Mouse (Mus musculus) heart, postnatal 25 days (tissue): Measurements from ENCODE around the gene Frmd5. TPM values are rescaled to one million over a fixed set of nuclear protein-coding genes. Genes with fewer than 3 reads are reported as not detected.

Experiments
- DNase-seq: peaks from one replicate; pipeline ENCODE4 v3.0.0; 2022; ENCODE audit warnings: low spot score
- intact Hi-C: fragments of 180-260 bp; cut with DNase I; formaldehyde crosslinking; loops from one replicate; pipeline ENCODE4 v1.15.1; 2025
- total RNA-seq, 2 experiments: library from RNA; stranded (reverse); gene quantifications; 2 replicates each; pipeline ENCODE4 v1.2.3; 2021

Frmd5 gene
- total RNA-seq, 2 experiments from 2014 or later, result 162 to 175 TPM

DNA sequence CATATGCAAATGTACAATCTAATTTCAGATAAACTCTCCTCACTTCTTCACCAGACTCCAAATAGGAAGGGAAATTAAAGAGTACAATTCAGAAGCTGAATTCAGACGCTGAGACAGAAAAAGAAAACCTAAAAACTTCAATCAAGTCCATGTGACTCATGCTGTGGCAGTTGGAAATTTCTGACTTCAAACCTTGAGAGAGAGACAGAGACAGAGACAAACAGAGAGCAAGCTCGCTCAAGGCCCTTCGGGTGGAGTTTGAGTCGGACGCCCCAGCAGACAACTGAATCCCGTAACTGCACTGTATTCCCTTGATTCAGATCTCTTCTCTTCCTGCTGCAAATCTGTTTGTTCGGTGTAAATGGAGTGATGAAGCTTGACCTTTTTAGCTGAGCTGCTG, 30.7 kb downstream of the Frmd5 start:
- no peak for DNase-seq
- intact Hi-C loops, result no loop called here

DNA sequence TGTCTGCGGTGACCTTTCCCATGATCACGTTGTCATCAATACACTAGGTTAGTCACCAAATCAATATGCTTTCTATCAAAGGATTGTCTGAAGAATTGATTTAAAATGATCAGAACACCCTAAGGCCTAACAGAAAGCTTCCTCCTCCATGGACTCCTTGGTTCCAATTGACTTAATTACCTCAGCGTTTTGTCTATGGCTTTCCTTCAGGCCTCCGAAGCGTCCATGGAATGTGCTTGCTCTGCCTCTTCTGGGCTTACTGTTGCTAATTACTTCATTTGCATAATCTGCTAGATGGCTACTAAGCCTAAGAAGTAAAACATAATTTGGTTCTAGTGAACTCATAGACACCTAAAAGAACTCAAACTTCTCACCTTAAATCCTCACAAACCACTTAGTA, 42.0 kb downstream of the Frmd5 start:
- intact Hi-C loops, result no loop called here
- DNase-seq, result no peak

GRCm38 (mm10) chr2:121761861-121762260, 45.0 kb downstream of the Frmd5 start:
- DNase-seq, result no peak
- intact Hi-C loops, result no loop called here

GRCm38 (mm10) chr2:121761281-121761795, 45.5 kb downstream of the Frmd5 start:
- intact Hi-C loops, result no loop called here
- DNase-seq, result no peak

DNA sequence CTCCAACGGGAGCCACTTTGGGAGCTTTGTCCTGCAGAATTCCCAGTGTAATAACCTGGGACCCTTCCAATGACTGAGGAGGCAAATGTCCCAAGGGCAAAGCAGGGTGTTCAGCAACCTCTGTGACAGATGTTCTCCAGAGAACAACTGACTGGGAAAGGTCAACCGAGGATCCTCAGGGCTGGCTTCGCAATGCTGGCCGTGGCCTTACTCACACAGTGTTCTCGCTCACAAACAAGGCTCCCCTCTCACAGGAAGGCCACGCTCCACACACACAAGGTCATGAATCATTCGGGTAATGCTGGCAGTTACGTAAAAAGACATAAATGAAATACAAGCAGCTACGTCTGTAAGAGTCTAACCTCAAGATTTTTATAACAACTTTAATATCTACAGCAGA, 46.2 kb downstream of the Frmd5 start:
- intact Hi-C loops, result no loop called here
- no peak for DNase-seq

GRCm38 (mm10) chr2:121758258-121758657, 48.6 kb downstream of the Frmd5 start:
- no peak for DNase-seq
- intact Hi-C loops, result no loop called here

GRCm38 (mm10) chr2:121756336-121756735, 50.6 kb downstream of the Frmd5 start:
- intact Hi-C loops, result no loop called here

GRCm38 (mm10) chr2:121755056-121755455, 51.8 kb downstream of the Frmd5 start:
- DNase-seq, result no peak

More at GRCm38 (mm10) chr2:121756336-121756735, 50.6 kb downstream of the Frmd5 start:
- DNase-seq, result no peak

DNA sequence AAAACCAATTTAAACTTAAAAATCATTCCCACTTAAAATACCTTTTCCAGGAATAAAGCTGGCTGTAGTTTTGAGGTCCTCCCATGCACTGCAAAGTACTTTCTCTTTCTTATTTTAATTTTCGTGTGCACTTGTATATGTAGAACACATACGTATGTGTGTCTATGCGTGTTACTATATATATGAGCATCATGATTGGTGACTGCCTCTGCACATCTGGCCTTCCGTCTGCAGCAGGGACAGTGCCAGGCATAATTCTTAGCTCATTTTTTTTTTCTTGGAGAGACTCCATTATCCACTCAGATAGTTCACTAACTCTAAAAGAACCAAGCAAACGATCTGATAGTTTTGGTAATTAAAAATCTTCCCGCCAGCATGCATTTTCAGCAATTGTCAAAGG, 56.8 kb downstream of the Frmd5 start:
- intact Hi-C loops, result no loop called here
- no peak for DNase-seq

More at GRCm38 (mm10) chr2:121755056-121755455, 51.8 kb downstream of the Frmd5 start:
- intact Hi-C loops, result no loop called here

- no peak for DNase-seq
- intact Hi-C loops, result no loop called here
Measured at GRCm38 (mm10) chr2:121741151-121741550, 65.7 kb downstream of the Frmd5 start.

DNA sequence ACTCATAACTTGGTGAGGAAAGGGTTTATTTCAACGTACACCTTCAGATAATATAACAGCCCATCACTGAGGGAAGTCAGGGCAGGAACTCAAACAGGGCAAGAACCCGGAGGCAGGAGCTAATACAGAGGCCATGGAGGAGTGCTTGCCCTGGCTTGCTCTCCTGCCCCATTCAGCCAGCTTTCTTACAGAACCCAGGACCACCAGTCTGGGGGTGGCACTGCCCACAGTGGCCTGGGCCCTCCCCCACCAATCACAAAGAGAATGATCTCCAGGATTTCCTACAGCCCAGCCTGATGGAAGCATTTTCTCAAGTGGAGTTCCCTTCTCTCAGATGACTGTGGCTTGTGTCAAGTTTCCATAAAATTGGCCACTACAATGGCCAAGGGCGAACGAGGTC, 67.5 kb downstream of the Frmd5 start:
- intact Hi-C loops, result no loop called here
- DNase-seq, result no peak

DNA sequence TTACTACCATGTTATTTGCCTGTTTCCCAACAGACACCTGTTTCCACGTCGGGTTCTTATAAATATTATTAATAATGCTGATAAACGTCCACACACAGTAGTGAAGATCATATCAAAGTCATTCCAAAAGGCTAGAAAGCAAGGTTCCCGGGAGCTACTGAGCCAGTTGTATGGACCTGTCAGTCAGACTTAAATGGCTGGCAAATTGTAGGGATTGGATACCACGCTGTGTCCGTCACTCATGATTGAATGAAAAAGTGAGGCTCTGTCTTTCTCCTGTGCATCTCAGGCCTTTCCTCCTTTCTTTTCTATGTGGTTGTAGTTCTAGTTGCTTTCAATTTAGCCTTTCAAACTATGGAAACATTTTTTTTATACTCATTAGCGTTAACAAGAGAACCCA, 73.5 kb downstream of the Frmd5 start:
- intact Hi-C loops, result no loop called here
- no peak for DNase-seq

GRCm38 (mm10) chr2:121730486-121730885, 76.4 kb downstream of the Frmd5 start:
- intact Hi-C loops, result no loop called here

GRCm38 (mm10) chr2:121728907-121729575, 77.8 kb downstream of the Frmd5 start:
- intact Hi-C loops, result no loop called here
- no peak for DNase-seq

More at GRCm38 (mm10) chr2:121730486-121730885, 76.4 kb downstream of the Frmd5 start:
- no peak for DNase-seq

DNA sequence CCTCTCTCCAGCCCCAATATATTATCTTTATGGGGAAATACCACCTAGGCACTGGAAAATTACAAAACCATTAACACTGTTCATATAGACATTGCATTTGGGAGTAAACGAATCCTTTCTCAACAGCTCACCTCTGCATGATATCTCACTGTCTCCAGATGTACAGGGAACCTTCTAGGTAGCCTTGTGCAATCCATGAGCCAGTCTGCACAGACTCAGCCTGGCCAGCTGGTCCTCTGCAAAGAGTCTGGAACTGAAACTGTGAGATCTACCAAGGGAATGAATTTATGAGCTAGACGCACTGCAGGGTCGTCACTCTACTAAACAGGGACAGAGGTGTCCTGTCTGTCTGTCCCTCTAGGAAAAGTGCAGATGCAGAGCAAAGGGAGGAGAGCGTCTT, 82.0 kb downstream of the Frmd5 start:
- no peak for DNase-seq
- intact Hi-C loops, result no loop called here

GRCm38 (mm10) chr2:121723796-121724195, 83.1 kb downstream of the Frmd5 start:
- intact Hi-C loops, result no loop called here
- DNase-seq, result no peak

- no peak for DNase-seq
- intact Hi-C loops, result no loop called here
Measured at GRCm38 (mm10) chr2:121719000-121719399, 87.9 kb downstream of the Frmd5 start.

- no peak for DNase-seq
- intact Hi-C loops, result no loop called here
Measured at GRCm38 (mm10) chr2:121717133-121717532, 89.8 kb downstream of the Frmd5 start.

- DNase-seq, result no peak
- intact Hi-C loops, result no loop called here
Measured at GRCm38 (mm10) chr2:121713567-121713966, 93.3 kb downstream of the Frmd5 start.

DNA sequence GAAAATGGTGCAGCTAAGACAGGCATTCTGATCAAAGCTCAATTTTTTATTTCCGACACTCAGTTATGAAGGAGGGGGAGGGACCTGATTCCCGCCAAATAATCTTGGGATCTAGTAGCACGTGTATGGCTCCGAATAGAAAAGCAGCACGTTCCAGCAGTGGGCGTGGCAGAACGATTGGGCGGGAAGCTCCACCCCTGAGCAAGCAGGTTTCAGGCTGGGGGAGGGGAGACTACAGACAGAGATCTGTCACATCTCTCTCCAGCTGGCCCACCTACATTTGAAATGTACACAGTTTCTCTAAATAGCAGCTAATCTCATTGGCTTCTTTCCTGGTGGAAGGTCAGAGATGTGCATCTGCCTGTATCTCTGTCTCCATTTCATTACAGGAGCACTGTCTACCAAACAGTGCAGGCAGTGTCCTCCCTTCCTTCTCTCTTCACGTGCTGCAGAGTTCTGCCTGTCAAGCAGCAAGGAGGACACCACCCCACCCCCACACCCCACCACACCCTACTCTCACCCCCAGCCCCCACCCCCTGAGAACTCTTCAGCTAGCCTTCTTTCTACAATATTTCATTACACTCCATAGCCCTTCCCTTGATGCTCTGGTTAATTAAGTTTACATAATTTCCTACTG, 95.0 kb downstream of the Frmd5 start:
- intact Hi-C loops, result no loop called here
- DNase-seq, result no peak

DNA sequence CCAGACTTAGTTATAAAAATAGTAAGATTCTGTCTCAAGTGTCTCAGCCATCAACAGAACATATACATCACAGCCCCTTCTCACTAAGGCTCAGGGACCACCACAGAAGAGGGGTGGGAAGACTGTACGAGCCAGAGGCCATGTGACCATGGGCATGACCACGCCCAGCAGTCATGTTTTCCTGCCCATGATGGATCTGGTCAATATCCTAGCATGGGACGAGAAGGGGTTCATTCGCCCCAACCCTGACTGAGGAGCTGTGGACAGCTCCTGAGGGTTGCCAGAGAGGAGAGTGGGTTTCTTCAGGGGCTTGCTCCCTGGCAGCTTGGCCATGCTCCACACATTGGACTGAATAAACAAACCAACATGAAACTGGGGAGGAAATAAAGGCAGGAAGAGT, 97.8 kb downstream of the Frmd5 start:
- intact Hi-C loops, result no loop called here
- no peak for DNase-seq

DNA sequence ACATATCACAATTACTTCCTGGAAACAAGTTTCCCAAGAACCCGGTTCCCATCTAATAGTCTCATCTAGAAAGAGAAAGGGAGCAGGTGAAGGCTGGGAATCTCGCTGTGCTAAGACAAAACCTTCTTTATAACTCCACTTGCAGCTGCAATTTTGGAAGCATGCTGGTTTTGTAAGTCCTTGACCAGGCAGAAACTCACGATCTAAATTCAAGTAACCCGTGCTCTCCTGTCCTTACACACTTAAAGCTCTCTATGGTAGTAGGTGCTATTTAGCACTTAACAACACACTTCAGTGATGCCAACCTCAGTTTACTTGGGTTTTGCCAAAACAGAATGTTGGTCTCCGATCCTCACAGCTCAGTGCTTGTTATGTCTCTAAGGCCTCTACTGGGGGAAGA, 99.4 kb downstream of the Frmd5 start:
- intact Hi-C loops, result no loop called here
- no peak for DNase-seq
